Mouse (Mus musculus) spleen, postnatal 4 days (tissue): Measurements from ENCODE around the gene Rassf1.

Experiments used
- DNase-seq, 2 experiments: peaks; one replicate each; pipeline ENCODE4 v3.0.0; 2022; ENCODE audit warnings: low spot score in 2 of 2

Gene Rassf1

DNA sequence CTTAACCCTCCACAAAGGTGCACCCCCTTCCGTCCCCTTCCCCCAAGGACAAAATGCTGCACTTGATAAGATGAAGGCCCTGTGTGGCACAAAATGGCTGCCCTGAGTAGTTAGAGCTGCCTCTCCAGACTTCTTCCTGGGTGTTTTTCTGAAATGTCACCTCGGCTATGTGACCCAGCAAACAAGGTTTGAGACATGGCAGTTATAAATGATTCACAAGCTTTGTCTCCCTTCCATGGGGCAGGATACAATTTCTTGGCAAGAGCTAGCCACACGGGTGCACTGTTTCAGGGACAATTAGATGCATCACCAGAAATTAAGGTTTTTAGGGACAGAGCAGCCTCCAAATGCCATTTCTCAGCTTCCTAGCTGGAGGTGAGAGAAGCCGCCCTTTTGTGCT lies 10.9 kb upstream of the Rassf1 start:
- DNase-seq: no peak

DNA sequence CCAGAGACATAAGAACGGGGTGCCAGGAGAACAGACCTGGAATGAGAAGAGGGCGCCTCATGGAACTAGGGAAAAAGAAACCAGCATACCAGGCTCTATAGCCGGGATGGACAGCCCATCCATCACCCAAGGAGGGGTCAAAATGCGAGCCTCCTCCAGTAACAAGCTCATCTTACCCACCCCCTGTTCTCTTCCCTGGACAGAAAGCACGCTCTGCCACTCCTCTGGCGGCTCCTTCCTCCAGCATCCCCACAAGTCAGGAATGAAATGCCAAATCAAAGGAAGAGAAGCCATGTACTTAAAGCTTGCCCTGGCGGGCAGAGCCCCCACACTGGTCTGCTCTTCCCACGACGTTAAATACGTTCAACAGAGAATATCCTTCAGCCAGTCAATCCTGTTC lies 10.3 kb upstream of the Rassf1 start:
- no peak for DNase-seq

GRCm38 (mm10) chr9:107541474-107542351 lies 9.6 kb upstream of the Rassf1 start, which contains the start of the genes Cyb561d2 and Nprl2:
Gene Cyb561d2, minus strand, starts transcription at chr9:107542193.
Gene Nprl2, plus strand, starts transcription at chr9:107542226.
- DNase-seq: peak; percentile 89 to 92

GRCm38 (mm10) chr9:107542352-107542686 lies 9.0 kb upstream of the Rassf1 start:
- DNase-seq: no peak

DNA sequence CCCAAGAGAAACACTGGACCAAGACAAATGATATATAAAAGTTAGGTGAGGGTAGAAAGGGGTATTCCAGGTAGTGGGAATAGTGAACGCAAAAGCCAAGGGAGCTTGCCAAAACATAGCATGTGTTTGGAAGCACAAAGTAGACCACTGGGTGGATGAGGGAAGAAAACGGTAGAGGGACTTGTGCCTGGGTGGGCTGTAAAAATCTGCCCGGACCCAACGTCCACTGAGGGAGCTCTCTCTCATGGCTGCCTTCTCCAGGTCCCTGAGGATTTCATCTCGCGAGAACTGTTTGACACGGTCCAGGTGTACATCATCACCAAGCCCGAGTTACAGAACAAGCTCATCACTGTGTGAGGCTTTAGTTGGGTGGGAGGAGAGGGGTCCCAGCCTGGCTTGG lies 8.6 kb upstream of the Rassf1 start:
- DNase-seq: no peak

DNA sequence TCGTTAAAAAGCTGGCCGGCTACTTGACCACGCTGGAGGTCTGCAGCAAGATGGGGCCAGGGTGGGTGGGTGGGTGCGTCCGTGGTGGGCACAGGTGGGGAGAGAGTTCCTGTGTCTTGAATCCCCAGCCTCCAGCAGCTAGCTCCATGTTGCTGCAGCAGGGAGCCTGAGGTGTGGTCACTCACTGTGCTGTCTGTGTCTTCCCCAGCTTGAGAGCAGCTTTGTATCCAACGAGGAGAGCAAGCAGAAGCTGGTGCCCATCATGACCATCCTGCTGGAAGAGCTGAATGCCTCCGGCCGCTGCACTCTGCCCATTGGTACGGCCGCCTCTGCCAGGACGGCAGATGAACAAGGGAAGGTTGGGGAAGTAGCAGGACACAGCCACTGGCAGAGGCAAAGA lies 8.1 kb upstream of the Rassf1 start:
- DNase-seq: no peak

DNA sequence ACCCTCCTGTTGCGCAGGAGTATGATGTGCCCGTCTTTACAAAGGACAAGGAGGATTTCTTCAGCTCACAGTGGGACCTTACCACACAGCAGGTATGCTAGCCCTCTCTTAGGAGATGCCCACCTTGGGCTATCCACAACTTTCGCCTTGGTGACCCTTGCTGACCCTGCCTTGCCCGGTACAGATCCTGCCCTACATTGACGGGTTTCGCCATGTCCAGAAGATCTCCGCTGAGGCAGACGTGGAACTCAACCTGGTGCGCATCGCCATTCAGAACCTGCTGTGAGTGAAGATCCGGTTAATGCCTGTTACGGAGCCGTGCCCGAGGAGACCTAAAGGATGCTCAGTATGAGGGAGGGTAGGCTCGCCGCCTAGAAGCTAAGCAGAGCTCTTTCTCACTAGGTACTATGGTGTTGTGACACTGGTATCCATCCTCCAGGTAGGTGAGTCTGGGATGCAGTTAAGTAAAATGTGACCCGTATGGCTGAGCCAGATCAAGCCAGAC lies 7.1 kb upstream of the Rassf1 start:
- no peak for DNase-seq

DNA sequence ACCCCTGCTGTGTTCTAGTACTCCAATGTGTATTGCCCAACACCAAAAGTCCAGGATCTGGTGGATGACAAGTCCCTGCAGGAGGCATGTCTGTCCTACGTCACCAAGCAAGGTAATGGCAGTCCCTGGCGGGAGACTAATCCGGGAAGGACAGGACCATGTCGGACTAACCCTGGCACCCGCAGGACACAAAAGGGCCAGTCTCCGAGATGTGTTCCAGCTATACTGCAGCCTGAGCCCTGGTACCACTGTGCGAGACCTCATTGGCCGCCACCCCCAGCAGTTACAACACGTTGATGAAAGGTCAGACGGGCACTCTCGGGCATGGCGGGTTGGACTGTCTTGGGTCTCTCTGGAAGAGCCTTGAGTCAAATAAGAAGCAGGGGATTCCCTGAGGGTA lies 6.6 kb upstream of the Rassf1 start:
- DNase-seq: no peak

DNA sequence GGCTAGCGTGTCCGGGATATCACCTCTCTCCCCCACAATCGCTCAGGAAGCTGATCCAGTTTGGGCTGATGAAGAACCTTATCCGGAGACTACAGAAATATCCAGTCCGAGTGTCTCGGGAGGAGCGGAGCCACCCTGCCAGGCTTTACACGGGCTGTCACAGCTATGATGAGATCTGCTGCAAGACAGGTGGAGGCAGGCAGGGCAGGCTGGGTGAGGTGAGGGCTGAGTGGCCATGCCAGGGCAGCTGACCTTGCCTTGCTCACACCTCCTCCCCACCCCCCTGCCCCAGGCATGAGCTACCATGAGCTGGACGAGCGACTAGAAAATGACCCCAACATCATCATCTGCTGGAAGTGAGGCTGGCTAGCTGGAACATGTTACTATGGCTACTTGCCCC lies 6.2 kb upstream of the Rassf1 start:
- DNase-seq: no peak

DNA sequence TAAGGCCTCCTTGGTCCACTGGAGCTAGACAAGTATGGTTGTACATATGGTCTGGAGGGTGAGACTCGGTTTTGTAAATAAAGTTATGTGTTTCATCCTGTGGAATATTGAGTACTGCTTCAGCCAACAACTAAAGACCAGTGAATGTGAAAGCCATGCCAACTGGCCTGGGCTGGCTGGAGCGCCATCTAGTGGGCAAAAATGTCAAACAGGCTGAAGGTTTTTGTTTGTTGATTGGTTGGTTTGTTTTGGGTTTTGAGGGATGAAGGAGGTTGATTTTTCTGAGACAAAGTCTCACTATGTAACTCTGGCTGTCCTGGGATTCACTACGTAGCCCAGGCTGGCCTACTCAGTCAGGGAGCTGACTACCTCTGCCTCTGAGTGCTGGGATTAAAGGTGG lies 5.8 kb upstream of the Rassf1 start:
- DNase-seq: peak; percentile 79 to 95

DNA sequence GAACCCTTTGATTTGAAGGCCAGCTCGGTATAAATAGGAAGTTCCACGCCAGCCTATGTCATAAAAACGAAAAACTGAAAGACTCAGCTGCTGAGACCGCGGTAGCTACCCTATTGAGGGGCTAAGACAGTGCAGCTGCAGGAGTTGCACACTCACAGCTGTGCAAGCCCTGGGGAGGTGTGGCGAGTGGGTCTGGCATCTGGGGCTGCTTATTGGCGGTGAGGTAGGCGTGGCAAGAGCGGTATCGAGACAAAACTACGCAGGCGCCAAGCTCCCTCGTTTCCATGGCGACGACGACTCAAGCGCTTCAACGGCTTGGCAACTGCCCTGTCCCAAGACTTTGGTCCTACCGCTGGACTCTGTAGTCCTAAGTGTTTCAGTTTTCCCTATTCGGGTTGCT lies 4.3 kb upstream of the Rassf1 start, which contains the start of gene Zmynd10:
TSS of gene Zmynd10 (plus strand) at position 273 of the 400 bp plus-strand sequence.
- DNase-seq: peak; percentile 85 to 90

- DNase-seq: no peak
These were observed 3.4 kb upstream of the Rassf1 start for GRCm38 (mm10) chr9:107547957-107548356.

GRCm38 (mm10) chr9:107548820-107549219 lies 2.5 kb upstream of the Rassf1 start:
- DNase-seq: no peak

DNA sequence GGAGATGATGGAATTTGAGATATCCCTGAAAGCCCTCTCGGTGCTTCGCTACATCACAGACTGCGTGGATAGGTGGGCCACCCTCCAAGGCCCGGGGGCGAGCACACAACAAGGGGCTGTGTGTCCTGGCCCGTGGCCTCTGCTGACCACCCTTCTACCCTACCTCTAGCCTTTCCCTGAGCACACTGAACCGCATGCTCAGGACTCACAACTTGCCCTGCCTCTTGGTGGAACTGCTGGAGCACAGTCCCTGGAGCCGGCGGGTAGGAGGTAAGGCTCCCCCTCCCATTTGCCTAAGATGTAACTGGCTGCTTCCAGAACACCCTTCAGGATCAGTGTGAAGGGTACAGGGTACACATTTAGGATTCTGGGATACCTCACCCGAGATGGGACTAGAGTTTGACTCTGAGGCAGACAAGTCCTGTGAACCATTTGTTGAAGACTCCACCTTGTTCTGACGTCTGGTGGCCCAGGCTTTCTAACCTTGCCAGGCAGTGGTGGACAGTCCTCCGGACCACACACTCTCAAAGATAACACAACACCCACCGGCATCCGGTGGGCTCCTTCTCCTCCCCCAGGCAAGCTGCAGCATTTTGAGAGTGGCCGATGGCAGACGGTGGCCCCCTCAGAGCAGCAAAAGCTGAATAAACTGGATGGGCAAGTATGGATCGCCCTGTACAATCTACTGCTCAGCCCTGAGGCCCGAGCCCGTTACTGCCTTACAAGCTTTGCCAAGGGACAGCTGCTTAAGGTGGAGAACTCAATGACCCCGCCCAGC lies 1.9 kb upstream of the Rassf1 start:
- DNase-seq: no peak

- DNase-seq: no peak
These were observed 751 bp upstream of the Rassf1 start for GRCm38 (mm10) chr9:107550491-107551116.

GRCm38 (mm10) chr9:107551890-107552355 lies 568 bp downstream of the Rassf1 start:
- DNase-seq: no peak

- no peak for DNase-seq
These were observed 1.5 kb downstream of the Rassf1 start for GRCm38 (mm10) chr9:107552690-107553393.

DNA sequence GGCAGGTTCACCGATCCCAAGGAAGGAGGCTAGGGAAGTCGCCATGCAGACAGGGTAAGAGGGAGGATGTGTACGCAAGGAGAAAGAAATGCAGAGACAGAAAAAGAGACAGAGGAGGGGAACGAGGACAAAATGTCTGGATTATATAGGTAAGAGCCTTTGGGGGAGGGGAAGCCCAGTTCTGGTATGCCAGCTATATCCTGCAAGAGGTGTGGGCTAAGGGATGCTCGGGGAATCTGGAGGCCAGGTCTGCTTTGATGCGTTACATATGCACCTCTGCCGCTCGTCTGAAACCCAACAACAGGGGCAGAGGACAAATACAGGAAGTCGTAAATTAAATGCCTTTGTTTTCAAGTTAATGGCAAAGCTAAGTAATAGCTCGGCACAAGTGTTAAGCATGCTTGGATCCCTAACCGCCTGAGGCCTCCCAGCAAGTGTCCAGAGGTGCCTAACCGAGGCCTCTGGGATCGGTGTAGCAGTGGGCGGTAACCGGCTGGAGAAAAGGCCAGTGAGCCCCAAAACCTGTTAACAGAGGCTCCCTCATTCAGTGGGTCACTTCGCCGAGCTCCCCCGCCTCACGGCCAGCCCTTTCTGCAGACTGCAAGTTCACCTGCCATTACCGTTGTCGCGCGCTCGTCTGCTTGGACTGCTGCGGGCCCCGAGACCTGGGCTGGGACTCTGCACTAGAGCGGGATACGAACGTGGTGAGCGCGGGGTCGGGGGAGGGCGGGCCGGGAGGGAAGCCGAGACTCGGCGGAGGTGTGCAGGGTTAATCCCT lies 2.4 kb downstream of the Rassf1 start:
- peak in 1 of 2 experiments; percentile 81 for DNase-seq

DNA sequence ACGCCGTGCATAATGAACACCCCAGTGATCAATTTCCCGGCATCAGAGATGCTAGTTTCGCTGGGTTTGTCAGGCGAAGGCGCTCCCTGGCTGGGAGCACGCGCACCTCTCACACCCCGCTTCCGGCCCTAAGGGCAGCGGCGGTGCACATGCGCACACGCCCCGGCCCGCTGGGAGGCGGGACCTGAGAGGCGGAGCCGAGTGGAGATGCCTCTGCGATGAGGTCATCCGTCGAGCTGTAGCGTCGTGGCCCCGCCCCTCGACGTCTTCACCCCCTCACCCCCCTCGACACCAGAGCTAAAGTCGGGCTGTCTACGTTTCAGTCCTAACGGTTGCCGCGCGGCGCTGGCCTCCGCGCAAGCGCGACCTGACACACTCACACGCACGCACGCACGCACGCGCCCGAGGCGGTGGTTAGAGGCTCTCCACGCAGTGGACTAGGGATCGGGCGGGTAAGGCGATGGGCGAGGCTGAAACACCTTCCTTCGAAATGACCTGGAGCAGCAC lies 3.0 kb downstream of the Rassf1 start:
- DNase-seq: peak; percentile 95 to 96

GRCm38 (mm10) chr9:107555031-107555457 lies 3.7 kb downstream of the Rassf1 start:
- DNase-seq: peak in 1 of 2 experiments; percentile 55
